Mouse (Mus musculus): ENCODE results near the gene Sfr1.

Sfr1 gene

GRCm38 (mm10) chr19:47725643-47726140 lies 5.8 kb upstream of the Sfr1 start:
- Histone ChIP-seq H3K4me1 (replicated peaks; ENCODE audit: low read depth, low read length) (peaks cover 12% of the 10 kb centered on the region), H3K27me3 (ENCODE audit: insufficient read depth, low read length) (peaks cover 9% of the 10 kb centered on the region; the same call in 1 of the 2 replicates), H3K4me3 (replicated peaks; ENCODE audit: low read length) (no peak overlapping the region), H3K9me3 (ENCODE audit: low read length) (no peaks in the 10 kb centered on the region), H3K36me3 (ENCODE audit: insufficient read depth, low read length) (no peaks in the 10 kb centered on the region)
- TF ChIP-seq CTCF (conservative IDR thresholded peaks at IDR 0.05; ENCODE audit: low read length) (no peak), NANOG (IDR thresholded peaks at IDR 0.05; ENCODE audit: borderline replicate concordance, low read length) (no peak), POU5F1 (IDR thresholded peaks at IDR 0.05; ENCODE audit: borderline replicate concordance, low read length) (no peak)

GRCm38 (mm10) chr19:47730691-47731070 lies 801 bp upstream of the Sfr1 start:
- H3K4me3 ChIP-seq (replicated peaks; ENCODE audit: low read length): peak overlapping the region; percentile 89
- no peaks in the 10 kb centered on the region; the same call in 1 of the 2 replicates for H3K27me3 ChIP-seq (ENCODE audit: insufficient read depth, low read length)
- 0 out of 2 replicates have a peak, but pooled peaks cover 5% of the 10 kb centered on the region for H3K9me3 ChIP-seq (ENCODE audit: low read length)
- H3K4me1 ChIP-seq (replicated peaks; ENCODE audit: low read depth, low read length): peaks cover 13% of the 10 kb centered on the region
- H3K36me3 ChIP-seq (ENCODE audit: insufficient read depth, low read length): peaks cover 34% of the 10 kb centered on the region
- no peak for TF ChIP-seq CTCF (conservative IDR thresholded peaks at IDR 0.05; ENCODE audit: low read length)
- no peak for TF ChIP-seq POU5F1 (IDR thresholded peaks at IDR 0.05; ENCODE audit: borderline replicate concordance, low read length)
- TF ChIP-seq NANOG (IDR thresholded peaks at IDR 0.05; ENCODE audit: borderline replicate concordance, low read length): no peak

GRCm38 (mm10) chr19:47731931-47732330 lies 449 bp downstream of the Sfr1 start:
- Histone ChIP-seq H3K4me1 (replicated peaks; ENCODE audit: low read depth, low read length) (peaks cover 13% of the 10 kb centered on the region), H3K4me3 (replicated peaks; ENCODE audit: low read length) (peak overlapping the region; percentile 89), H3K36me3 (ENCODE audit: insufficient read depth, low read length) (peaks cover 46% of the 10 kb centered on the region), H3K9me3 (ENCODE audit: low read length) (0 out of 2 replicates have a peak, but pooled peaks cover 5% of the 10 kb centered on the region), H3K27me3 (ENCODE audit: insufficient read depth, low read length) (no peaks in the 10 kb centered on the region)
- TF ChIP-seq POU5F1 (IDR thresholded peaks at IDR 0.05; ENCODE audit: borderline replicate concordance, low read length): no peak
- TF ChIP-seq CTCF (conservative IDR thresholded peaks at IDR 0.05; ENCODE audit: low read length): no peak
- no peak for TF ChIP-seq NANOG (IDR thresholded peaks at IDR 0.05; ENCODE audit: borderline replicate concordance, low read length)

DNA sequence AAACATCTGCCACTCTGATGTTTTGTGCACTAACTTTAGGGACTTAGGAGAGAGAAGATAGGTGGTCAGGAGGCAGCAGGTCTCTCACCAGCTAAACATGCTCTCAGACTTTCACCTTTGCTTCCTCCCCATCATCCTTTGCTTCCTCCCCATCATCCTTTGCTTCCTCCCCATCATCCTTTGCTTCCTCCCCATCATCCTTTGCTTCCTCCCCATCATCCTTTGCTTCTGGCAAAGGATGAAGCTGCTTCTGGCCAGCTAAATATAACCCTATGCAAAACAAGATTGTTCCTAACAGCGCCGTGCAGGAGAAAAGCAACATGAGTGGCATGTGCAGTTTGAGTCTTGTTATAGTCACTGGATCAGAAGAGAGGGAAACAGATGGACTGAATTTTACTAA lies 15.6 kb downstream of the Sfr1 start:
- peaks cover 11% of the 10 kb centered on the region for H3K4me1 ChIP-seq (replicated peaks; ENCODE audit: low read depth, low read length)
- no peak overlapping the region for H3K4me3 ChIP-seq (replicated peaks; ENCODE audit: low read length)
- no peaks in the 10 kb centered on the region for H3K9me3 ChIP-seq (ENCODE audit: low read length)
- H3K27me3 ChIP-seq (ENCODE audit: insufficient read depth, low read length): no peaks in the 10 kb centered on the region
- TF ChIP-seq POU5F1 (IDR thresholded peaks at IDR 0.05; ENCODE audit: borderline replicate concordance, low read length): no peak
- TF ChIP-seq NANOG (IDR thresholded peaks at IDR 0.05; ENCODE audit: borderline replicate concordance, low read length): no peak
- H3K36me3 ChIP-seq (ENCODE audit: insufficient read depth, low read length): no peaks in the 10 kb centered on the region

DNA sequence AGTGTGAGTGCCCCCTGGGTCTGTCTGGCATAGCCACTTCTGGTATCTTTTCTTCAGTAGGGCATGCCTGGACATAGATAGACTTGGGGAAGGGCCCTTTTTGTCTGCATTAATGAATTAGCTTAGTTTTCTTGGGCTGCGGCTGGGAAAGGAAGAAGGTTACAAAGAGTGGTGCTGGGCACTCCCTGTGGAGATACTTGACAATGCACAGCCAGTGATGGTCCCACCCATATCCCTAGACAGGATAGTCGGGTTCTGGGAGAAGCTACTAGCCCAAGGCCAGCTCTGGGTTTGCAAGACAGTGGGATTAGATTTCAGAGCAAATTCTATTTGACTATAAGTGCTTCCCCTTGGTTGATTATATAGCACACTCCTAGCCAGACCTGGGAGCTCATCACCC lies 17.5 kb downstream of the Sfr1 start:
- Histone ChIP-seq H3K9me3 (ENCODE audit: low read length) (no peaks in the 10 kb centered on the region), H3K4me3 (replicated peaks; ENCODE audit: low read length) (no peak overlapping the region), H3K4me1 (replicated peaks; ENCODE audit: low read depth, low read length) (peaks cover 11% of the 10 kb centered on the region), H3K27me3 (ENCODE audit: insufficient read depth, low read length) (no peaks in the 10 kb centered on the region), H3K36me3 (ENCODE audit: insufficient read depth, low read length) (no peaks in the 10 kb centered on the region)
- TF ChIP-seq CTCF (conservative IDR thresholded peaks at IDR 0.05; ENCODE audit: low read length): no peak
- TF ChIP-seq NANOG (IDR thresholded peaks at IDR 0.05; ENCODE audit: borderline replicate concordance, low read length): no peak
- no peak for TF ChIP-seq POU5F1 (IDR thresholded peaks at IDR 0.05; ENCODE audit: borderline replicate concordance, low read length)

- Histone ChIP-seq H3K4me3 (replicated peaks; ENCODE audit: low read length) (no peak overlapping the region), H3K27me3 (ENCODE audit: insufficient read depth, low read length) (0 out of 2 replicates have a peak, but pooled peaks cover 4% of the 10 kb centered on the region), H3K36me3 (ENCODE audit: insufficient read depth, low read length) (no peaks in the 10 kb centered on the region), H3K9me3 (ENCODE audit: low read length) (no peaks in the 10 kb centered on the region), H3K4me1 (replicated peaks; ENCODE audit: low read depth, low read length) (peaks cover 14% of the 10 kb centered on the region)
- TF ChIP-seq CTCF (conservative IDR thresholded peaks at IDR 0.05; ENCODE audit: low read length) (no peak), POU5F1 (IDR thresholded peaks at IDR 0.05; ENCODE audit: borderline replicate concordance, low read length) (no peak), NANOG (IDR thresholded peaks at IDR 0.05; ENCODE audit: borderline replicate concordance, low read length) (no peak)
Measured at GRCm38 (mm10) chr19:47750391-47750790, 18.9 kb downstream of the Sfr1 start.

DNA sequence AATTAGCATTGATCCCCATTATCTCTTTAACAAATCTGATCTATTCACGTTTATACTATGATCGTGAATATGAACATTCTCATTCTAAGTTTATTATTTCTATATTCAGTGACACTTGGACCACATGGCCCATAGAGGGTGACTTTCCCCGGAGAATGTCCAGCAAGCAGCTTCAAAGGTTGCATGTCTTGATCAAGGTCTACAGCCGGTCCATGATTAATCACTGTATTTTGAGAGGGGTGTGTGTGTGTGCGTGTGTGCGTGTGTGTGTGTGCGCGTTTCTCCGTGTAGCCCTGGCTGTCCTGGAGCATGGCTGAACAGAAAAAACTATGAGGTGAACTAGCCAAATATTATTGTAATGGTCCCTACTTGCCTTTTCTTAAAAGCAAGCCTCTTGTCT lies 21.0 kb downstream of the Sfr1 start:
- Histone ChIP-seq H3K27me3 (ENCODE audit: insufficient read depth, low read length) (peaks cover 15% of the 10 kb centered on the region), H3K4me1 (replicated peaks; ENCODE audit: low read depth, low read length) (peaks cover 18% of the 10 kb centered on the region)
- no peak for TF ChIP-seq CTCF (conservative IDR thresholded peaks at IDR 0.05; ENCODE audit: low read length)
- TF ChIP-seq POU5F1 (IDR thresholded peaks at IDR 0.05; ENCODE audit: borderline replicate concordance, low read length): no peak
- TF ChIP-seq NANOG (IDR thresholded peaks at IDR 0.05; ENCODE audit: borderline replicate concordance, low read length): no peak

DNA sequence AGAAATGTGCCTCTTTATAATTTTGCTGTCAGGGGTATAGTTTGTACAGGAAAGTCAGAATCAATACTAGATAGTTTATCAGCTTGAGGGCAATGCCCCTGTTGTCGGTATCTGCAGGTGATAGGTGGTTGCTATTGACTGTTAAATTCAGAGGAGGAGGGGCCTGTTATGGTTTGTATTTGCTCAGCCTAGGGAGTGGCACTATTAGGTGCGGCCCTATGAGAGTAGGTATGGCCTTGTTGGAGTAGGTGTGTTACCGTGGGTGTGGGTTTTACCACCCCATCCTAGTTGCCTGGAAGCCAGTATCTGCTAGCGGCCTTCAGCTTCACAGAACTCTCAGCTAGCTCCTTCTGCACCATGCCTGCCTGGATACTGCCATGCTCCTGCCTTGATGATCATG lies 22.4 kb downstream of the Sfr1 start:
- Histone ChIP-seq H3K27me3 (ENCODE audit: insufficient read depth, low read length) (peaks cover 15% of the 10 kb centered on the region), H3K4me3 (replicated peaks; ENCODE audit: low read length) (no peak overlapping the region), H3K4me1 (replicated peaks; ENCODE audit: low read depth, low read length) (peaks cover 12% of the 10 kb centered on the region), H3K36me3 (ENCODE audit: insufficient read depth, low read length) (no peaks in the 10 kb centered on the region), H3K9me3 (ENCODE audit: low read length) (no peaks in the 10 kb centered on the region)
- TF ChIP-seq NANOG (IDR thresholded peaks at IDR 0.05; ENCODE audit: borderline replicate concordance, low read length) (no peak), CTCF (conservative IDR thresholded peaks at IDR 0.05; ENCODE audit: low read length) (no peak), POU5F1 (IDR thresholded peaks at IDR 0.05; ENCODE audit: borderline replicate concordance, low read length) (no peak)

More for the DNA sequence above, 21.0 kb downstream of the Sfr1 start:
- Histone ChIP-seq H3K4me3 (replicated peaks; ENCODE audit: low read length) (no peak overlapping the region), H3K9me3 (ENCODE audit: low read length) (no peaks in the 10 kb centered on the region), H3K36me3 (ENCODE audit: insufficient read depth, low read length) (no peaks in the 10 kb centered on the region)

- Histone ChIP-seq H3K4me1 (replicated peaks; ENCODE audit: low read depth, low read length) (peaks cover 6% of the 10 kb centered on the region), H3K27me3 (ENCODE audit: insufficient read depth, low read length) (peaks cover 15% of the 10 kb centered on the region), H3K36me3 (ENCODE audit: insufficient read depth, low read length) (no peaks in the 10 kb centered on the region), H3K9me3 (ENCODE audit: low read length) (no peaks in the 10 kb centered on the region), H3K4me3 (replicated peaks; ENCODE audit: low read length) (no peak overlapping the region)
- TF ChIP-seq POU5F1 (IDR thresholded peaks at IDR 0.05; ENCODE audit: borderline replicate concordance, low read length) (no peak), CTCF (conservative IDR thresholded peaks at IDR 0.05; ENCODE audit: low read length) (no peak), NANOG (IDR thresholded peaks at IDR 0.05; ENCODE audit: borderline replicate concordance, low read length) (no peak)
Measured at GRCm38 (mm10) chr19:47754931-47755330, 23.4 kb downstream of the Sfr1 start.
